Mouse (Mus musculus) liver, embryonic 13.5 days (tissue): ENCODE data around the gene Sugp1. TPM values are rescaled to one million over a fixed set of nuclear protein-coding genes. Genes with fewer than 3 reads are reported as not detected.
"Not testable (repeated sequence)": the region's sequence is repeated elsewhere in the genome, so short reads cannot be mapped to it uniquely, and the experiment has no call there.

Experiments
- ATAC-seq: fragments of 200-750 bp; cut with Nextera tagmentation; 2 replicates; pipeline ENCODE4 v1.8.0; 2017; ENCODE audit warnings: low read depth, mild to moderate bottlenecking, moderate number of reproducible peaks, moderate library complexity
- DNase-seq: peaks from one replicate; pipeline ENCODE4 v3.0.0; 2022
- H3K27ac ChIP-seq: fragments of 300-500 bp; sonication (generic); 2 replicates; pipeline ENCODE4 v1.5.1; 2015; ENCODE audit warnings: moderate library complexity, mild to moderate bottlenecking, inconsistent platforms
- H3K27me3 ChIP-seq: fragments of 300-500 bp; sonication (generic); 2 replicates; pipeline ENCODE4 v1.6.1; 2015; ENCODE audit warnings: mild to moderate bottlenecking, inconsistent platforms
- H3K36me3 ChIP-seq: fragments of 300-500 bp; sonication (generic); 2 replicates; pipeline ENCODE4 v1.6.1; 2015; ENCODE audit warnings: mild to moderate bottlenecking, inconsistent platforms
- H3K4me1 ChIP-seq: fragments of 300-500 bp; sonication (generic); replicated peaks from 2 replicates; pipeline ENCODE4 v1.6.1; 2015; ENCODE audit warnings: inconsistent platforms
- H3K4me2 ChIP-seq: fragments of 300-500 bp; sonication (generic); 2 replicates; pipeline ENCODE4 v1.6.1; 2015; ENCODE audit warnings: inconsistent platforms, mild to moderate bottlenecking, moderate library complexity
- H3K4me3 ChIP-seq: fragments of 300-500 bp; sonication (generic); replicated peaks from 2 replicates; pipeline ENCODE4 v1.5.1; 2015; ENCODE audit warnings: mild to moderate bottlenecking, inconsistent platforms
- H3K9ac ChIP-seq: fragments of 300-500 bp; sonication (generic); 2 replicates; pipeline ENCODE4 v1.6.1; 2015; ENCODE audit warnings: mild to moderate bottlenecking, inconsistent platforms
- H3K9me3 ChIP-seq: fragments of 300-500 bp; sonication (generic); replicated peaks from 2 replicates; pipeline ENCODE4 v1.6.1; 2016; ENCODE audit warnings: inconsistent platforms
- WGBS: fragments of 180-500 bp; shearing (Covaris S2); methylation state at CpG from one replicate; pipeline ENCODE4 v1.1.7; 2015; ENCODE audit not compliant: insufficient replicate concordance; 5-methylcytosine and 5-hydroxymethylcytosine counted together
- polyA plus RNA-seq: library from polyadenylated mRNA; unstranded; fragments of >200 nt; fragmentation: Nextera tagmentation; extraction: Ambion mirVana; gene quantifications from 2 replicates; pipeline ENCODE4 v1.2.1, GENCODE M21; 2015

Gene Sugp1
- polyA plus RNA-seq, result 20.2 and 21.7 TPM in 2 replicates

DNA sequence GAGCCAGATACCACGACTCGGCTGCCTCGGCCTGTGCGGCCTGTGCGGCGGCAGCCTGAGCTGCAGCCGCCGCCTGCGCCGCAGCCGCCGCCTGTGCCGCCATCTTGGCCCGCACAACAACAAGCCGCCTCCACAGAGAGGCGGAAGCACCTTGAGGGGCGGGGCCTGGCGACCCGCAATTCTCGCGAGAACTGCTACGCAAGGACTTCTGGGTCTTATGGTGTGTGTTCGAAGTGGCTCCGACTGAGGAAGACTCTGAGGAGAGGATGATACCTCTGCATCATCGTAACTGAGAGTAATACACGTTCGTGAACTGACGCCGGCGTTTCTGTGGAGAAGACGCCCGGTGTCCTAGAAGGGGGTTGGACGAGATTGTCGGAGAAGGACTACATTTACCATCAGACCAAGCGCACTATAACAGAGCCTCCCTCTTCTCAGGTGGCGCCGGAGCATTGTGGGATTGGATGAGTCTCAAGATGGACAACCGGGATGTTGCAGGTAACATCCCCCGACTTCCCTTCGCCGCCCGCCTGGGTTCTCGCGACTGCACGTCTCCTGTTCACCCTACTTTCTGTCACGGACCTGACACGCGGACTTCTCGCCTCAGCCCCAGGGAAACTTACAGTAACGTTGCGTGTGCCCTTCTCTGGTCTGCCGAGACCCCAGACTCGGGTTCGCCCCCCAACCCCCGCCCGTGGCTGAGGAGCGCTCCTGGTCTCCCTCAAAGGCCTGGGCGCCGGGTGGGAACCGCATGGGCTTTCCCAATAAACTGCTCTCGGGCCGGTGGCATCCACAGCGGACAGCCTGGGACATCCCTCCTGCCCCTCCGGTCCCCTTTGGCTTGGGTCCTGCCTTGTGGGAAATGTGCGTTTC, at the start of gene Sugp1, which contains the start of gene Mau2:
Sugp1 (plus strand) TSS at position 231 of the 873 bp plus-strand sequence.
Mau2 (minus strand) TSS at position 152 of the 873 bp plus-strand sequence.
- Histone ChIP-seq H3K9ac (peak within 1 kb of the TSS; percentile 95), H3K27me3 (no peaks in the 10 kb centered on the region), H3K4me3 (peak within 1 kb of the TSS; percentile 87), H3K4me2 (peak within 1 kb of the TSS; percentile 94), H3K9me3 (no peaks in the 10 kb centered on the region), H3K27ac (peak within 1 kb of the TSS; percentile 88), H3K36me3 (peaks cover 3% of the 10 kb centered on the region; the same call in 1 of the 2 replicates), H3K4me1 (peaks cover 58% of the 10 kb centered on the region)
- WGBS, result under 1% methylated on average over 65 of the region's 65 CpGs
- peak; percentile 96 for DNase-seq
- peak; percentile 90 for ATAC-seq

DNA sequence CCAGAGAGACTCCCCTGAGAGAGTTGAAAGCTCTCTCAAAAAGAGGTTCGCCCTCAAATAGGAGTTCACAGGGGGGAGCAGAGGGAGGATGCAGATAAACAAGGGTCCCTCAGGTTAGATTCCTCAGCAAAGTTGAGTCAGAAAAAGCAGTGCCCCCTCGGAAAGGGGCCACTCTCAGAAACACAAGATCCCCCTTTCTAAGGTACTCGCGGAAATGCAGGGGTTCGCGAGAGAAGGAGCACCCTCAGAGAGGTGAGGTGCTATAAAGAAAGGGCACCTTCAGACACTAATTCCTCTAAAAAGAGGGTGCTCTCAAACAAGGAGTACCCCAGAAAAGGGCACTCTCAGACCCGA, 47.2 kb upstream of the Sugp1 start:
- ATAC-seq, result no peak
- under 1% methylated on average over 7 of the region's 7 CpGs for WGBS
- no peaks in the 10 kb centered on the region for H3K27me3 ChIP-seq
- H3K4me2 ChIP-seq, result peak overlapping the region; percentile 92
- peaks cover 54% of the 10 kb centered on the region for H3K4me1 ChIP-seq
- H3K9me3 ChIP-seq, result no peaks in the 10 kb centered on the region
- peaks cover 26% of the 10 kb centered on the region for H3K36me3 ChIP-seq
- peak overlapping the region; percentile 97 for H3K9ac ChIP-seq
- peak overlapping the region; percentile 97 for H3K27ac ChIP-seq
- DNase-seq, result no peak
- peak overlapping the region; percentile 97 for H3K4me3 ChIP-seq

DNA sequence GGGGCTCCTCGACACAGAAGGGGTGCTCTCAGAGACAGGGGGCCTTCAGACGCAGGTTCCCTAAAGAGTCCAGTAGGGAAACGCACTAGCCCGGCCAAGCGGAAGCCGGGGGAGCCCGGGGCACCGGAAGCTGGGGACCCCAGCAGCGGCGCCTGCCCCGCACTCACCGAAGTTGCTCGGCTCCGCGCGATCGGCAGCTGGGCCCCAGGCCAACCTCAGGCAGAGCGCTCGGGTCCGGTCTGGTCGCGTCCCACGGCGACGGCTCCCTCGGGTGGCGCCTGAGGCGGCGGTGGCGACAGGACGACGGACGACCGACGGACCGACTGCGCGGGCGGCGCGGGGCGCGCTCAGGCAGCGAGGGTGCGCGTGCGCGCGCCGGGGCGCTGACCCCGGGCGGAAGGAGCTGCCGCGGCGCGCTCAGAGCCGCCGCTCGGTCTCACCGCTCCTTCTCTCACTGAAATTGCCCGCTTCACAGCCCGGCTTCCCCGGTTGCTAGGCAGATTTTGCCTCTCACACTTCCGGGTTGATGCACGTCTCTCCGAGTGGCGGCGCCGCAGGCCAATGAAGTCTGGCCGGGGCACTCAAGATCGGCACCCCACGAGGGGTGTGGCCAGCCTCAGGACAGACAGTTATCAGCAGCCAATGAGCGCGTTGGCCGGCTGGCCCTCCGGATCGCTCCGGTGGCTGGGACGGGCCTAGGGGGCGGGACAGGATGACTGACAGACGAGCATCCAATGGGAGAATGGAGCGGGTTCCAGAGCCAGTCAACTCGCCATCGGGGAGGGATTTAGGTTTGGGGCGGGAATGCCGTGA, 46.6 kb upstream of the Sugp1 start, which contains the start of gene Gatad2a:
Gatad2a (minus strand) TSS at position 609 of the 813 bp plus-strand sequence.
- Histone ChIP-seq H3K4me3 (peak within 1 kb of the TSS; percentile 97), H3K27me3 (no peaks in the 10 kb centered on the region), H3K4me1 (peaks cover 54% of the 10 kb centered on the region), H3K36me3 (peaks cover 21% of the 10 kb centered on the region), H3K27ac (peak within 1 kb of the TSS; percentile 97), H3K9me3 (no peaks in the 10 kb centered on the region), H3K9ac (peak within 1 kb of the TSS; percentile 97), H3K4me2 (peak within 1 kb of the TSS; percentile 92)
- ATAC-seq (peak; percentile 95), DNase-seq (peak; percentile 100)
- WGBS, result under 1% methylated on average over 76 of the region's 87 CpGs

DNA sequence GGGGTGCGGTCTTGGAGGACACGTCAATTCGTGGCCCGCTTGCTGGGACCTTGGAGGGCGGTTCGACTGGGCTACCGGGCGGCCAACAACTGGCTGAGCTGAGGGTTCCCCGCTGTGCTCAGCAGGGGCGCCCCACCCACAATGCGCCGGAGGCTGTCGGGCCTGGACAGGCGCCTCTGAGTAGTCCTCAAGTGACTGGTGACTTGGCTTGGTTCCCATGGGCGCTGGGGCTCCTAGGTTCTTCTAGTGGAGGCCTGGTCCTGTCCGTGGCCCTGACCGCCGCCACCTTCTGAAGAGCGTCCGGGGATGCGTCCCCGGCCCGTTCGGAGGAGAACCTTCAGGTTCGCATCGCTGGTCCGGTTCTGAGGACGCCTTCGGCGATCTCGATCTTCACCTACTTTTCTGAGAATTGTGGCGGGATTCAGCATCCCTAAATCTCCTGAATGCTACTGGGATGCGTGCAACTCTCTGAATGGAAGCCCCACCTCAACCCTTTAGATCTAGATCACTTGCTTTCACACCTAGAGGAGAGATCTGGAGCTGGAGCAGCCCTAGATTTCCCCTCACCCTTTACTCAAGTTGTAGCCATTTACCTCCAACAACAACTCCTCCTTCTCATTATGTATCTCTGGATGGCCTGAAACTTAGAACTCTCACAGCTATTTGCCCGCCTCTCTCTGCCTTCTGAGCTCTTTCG, 45.9 kb upstream of the Sugp1 start:
- Histone ChIP-seq H3K4me2 (peak overlapping the region; percentile 90), H3K4me3 (peak overlapping the region; percentile 64), H3K27ac (peak overlapping the region; percentile 93), H3K9me3 (no peaks in the 10 kb centered on the region), H3K4me1 (peaks cover 54% of the 10 kb centered on the region), H3K36me3 (peaks cover 16% of the 10 kb centered on the region), H3K9ac (peak overlapping the region; percentile 83), H3K27me3 (no peaks in the 10 kb centered on the region)
- DNase-seq, result no peak
- ATAC-seq, result no peak; the same call in 1 of the 2 replicates
- WGBS, result 5% methylated on average over 35 of the region's 35 CpGs

DNA sequence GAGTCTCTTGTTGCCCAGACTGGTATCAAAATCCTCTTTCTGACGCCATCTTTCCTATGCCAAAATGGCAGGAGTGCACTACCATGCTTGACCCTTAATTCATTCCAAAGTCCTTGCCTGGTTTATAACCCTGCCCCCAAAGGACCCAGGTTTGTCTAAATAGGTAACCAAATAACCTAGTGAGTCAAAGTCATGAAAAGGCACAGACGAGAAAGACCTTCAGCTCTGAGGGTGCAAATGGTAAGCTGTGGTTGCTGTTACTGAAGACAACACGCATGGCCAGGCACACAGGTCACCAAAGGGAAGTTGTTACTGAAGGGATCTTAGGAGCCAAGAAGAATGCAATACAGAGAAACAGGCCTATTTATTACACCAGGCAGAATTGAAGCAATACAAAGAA, 43.9 kb upstream of the Sugp1 start:
- H3K27ac ChIP-seq, result no peak overlapping the region
- H3K4me1 ChIP-seq, result peaks cover 55% of the 10 kb centered on the region
- DNase-seq (no peak), ATAC-seq (no peak)
- no peaks in the 10 kb centered on the region for H3K27me3 ChIP-seq
- no peak overlapping the region for H3K4me3 ChIP-seq
- no peaks in the 10 kb centered on the region for H3K9me3 ChIP-seq
- no peak overlapping the region for H3K4me2 ChIP-seq
- 79% methylated on average over 3 of the region's 3 CpGs for WGBS
- H3K9ac ChIP-seq, result no peak overlapping the region
- H3K36me3 ChIP-seq, result no peaks in the 10 kb centered on the region

DNA sequence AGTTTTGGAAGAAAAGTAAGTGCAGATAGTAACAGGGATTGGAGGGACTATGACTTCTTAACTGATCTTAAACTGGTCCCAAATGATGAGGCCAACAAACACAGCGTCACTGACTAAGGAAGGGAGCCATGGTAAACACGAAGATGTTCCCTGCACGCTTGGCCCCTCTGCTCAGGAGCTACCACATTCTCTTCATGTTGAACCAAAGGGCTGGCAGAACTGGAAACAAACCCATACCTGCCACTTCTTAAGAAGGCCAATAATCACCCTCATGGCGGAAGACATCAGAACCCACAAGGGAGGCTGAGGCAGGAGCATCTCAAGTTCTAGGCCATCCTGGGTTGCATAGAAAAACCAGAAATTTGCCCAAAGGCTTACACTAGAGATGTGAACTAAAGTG, 43.4 kb upstream of the Sugp1 start:
- H3K27ac ChIP-seq, result no peak overlapping the region
- H3K9me3 ChIP-seq, result no peaks in the 10 kb centered on the region
- no peak overlapping the region for H3K9ac ChIP-seq
- H3K4me3 ChIP-seq, result no peak overlapping the region
- DNase-seq (no peak), ATAC-seq (no peak)
- WGBS, result 87% methylated on average over 4 of the region's 4 CpGs
- no peak overlapping the region for H3K4me2 ChIP-seq
- peaks cover 51% of the 10 kb centered on the region for H3K4me1 ChIP-seq
- no peaks in the 10 kb centered on the region for H3K36me3 ChIP-seq
- H3K27me3 ChIP-seq, result no peaks in the 10 kb centered on the region

DNA sequence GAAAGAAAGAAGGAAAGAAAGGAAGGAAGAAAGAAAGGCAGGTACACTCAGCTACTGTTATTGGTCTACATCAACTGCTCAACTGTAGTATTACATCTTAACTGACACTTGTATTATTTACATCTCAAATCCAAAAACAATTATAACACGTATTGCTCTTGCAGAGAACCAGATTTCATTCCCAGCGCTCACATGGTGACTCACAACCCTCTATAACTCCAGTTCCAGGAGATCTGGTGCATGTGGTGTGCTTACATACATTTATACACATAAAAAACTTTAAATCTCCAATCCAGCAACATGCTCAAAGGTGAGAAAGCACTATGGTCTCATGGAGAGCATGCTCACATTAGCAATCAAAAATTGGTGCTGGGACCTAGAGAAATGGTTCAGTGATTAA, 42.4 kb upstream of the Sugp1 start:
- Histone ChIP-seq H3K4me3 (no peak overlapping the region), H3K4me2 (no peak overlapping the region), H3K4me1 (peaks cover 42% of the 10 kb centered on the region), H3K9me3 (no peaks in the 10 kb centered on the region), H3K27me3 (no peaks in the 10 kb centered on the region), H3K27ac (peak overlapping the region; percentile 88), H3K36me3 (no peaks in the 10 kb centered on the region), H3K9ac (no peak overlapping the region)
- no peak for DNase-seq
- ATAC-seq, result no peak
- 92% methylated on average over 2 of the region's 2 CpGs for WGBS

DNA sequence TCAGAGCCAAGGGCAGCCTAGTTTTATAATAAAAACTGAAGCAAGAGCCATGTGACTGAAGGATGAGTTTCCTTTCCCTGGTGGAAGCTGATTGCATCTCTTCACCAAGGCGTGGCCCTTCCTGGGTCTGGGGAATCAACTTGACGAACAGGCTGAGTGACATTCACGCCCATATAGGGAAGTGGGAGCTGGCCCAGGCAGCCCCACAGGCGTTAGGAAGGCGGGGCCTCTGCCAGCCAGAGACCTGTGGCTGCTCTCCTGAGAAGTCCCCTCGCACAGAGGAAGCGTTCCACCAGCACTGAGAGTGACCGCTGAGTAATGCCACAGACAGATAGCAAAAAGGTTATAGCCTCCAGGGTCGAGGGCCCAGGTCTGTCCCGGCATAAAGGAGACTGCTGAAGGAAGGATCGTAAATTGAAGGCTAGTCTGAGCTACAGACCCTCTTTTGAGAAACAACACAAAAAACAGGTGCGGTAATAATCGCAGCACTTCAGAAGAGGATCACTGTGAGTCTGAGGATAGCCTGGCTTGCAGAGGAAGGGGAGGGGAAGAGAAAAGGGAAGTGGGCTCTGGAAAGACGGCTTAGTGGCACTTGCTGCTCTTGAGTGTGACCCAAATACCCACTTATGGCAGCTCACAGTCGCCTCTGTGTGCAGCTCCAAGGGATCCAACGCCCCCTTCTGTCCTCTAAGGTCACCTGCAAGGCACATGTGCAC, 41.3 kb upstream of the Sugp1 start:
- DNase-seq (peak; percentile 78), ATAC-seq (peak; percentile 70)
- H3K9me3 ChIP-seq, result no peaks in the 10 kb centered on the region
- peak overlapping the region; percentile 46 for H3K4me3 ChIP-seq
- peaks cover 44% of the 10 kb centered on the region for H3K4me1 ChIP-seq
- peak overlapping the region; percentile 74 for H3K9ac ChIP-seq
- H3K27me3 ChIP-seq, result no peaks in the 10 kb centered on the region
- no peaks in the 10 kb centered on the region for H3K36me3 ChIP-seq
- under 1% methylated on average over 16 of the region's 16 CpGs for WGBS
- H3K4me2 ChIP-seq, result peak overlapping the region; percentile 73
- peak overlapping the region; percentile 88 for H3K27ac ChIP-seq

DNA sequence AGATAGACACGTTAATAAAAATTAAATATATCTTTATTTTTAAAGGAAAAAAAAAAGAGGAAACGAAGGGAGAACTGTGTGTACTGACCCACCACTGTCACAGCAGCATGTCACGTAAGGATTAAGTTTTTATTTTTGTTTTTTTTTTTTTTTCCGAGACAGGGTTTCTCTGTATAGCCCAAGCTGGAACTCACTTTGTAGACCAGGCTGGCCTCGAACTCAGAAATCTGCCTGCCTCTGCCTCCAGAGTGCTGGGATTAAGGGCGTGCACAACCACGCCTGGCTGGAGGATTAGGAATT, 40.8 kb upstream of the Sugp1 start:
- Histone ChIP-seq H3K4me2 (peak overlapping the region; percentile 73), H3K27ac (peak overlapping the region; percentile 88), H3K4me3 (peak overlapping the region; percentile 46), H3K4me1 (peaks cover 42% of the 10 kb centered on the region), H3K9ac (peak overlapping the region; percentile 74)
- H3K36me3 ChIP-seq, H3K27me3 ChIP-seq, DNase-seq, H3K9me3 ChIP-seq, ATAC-seq: not testable (repeated sequence)
- WGBS, result 21% methylated on average over 7 of the region's 7 CpGs

DNA sequence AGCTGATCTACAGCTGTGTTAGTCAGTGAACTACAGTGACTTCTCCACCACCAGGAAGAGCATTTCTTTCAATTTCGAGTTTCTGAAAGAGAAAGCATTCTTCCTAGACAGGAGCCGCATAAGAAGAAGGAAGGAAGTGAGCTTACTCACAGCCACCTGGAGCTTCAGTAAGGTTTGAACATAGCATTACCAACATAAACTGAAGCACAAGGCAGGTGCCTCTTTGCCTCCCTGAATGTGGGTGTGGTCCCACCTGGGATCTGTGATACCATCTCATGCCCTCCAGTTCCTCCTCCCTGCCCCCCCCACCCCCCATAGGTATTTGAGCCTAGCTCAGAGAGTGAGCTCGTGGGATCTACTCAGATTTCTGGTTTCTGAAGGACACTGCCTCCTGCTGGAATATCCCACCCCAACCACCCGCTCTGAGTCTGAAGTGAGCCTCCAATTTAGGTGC, 39.4 kb upstream of the Sugp1 start:
- H3K9me3 ChIP-seq, result no peaks in the 10 kb centered on the region
- H3K4me2 ChIP-seq, result no peak overlapping the region
- no peak overlapping the region for H3K4me3 ChIP-seq
- no peak overlapping the region for H3K27ac ChIP-seq
- no peaks in the 10 kb centered on the region for H3K36me3 ChIP-seq
- H3K4me1 ChIP-seq, result peaks cover 38% of the 10 kb centered on the region
- H3K9ac ChIP-seq, result no peak overlapping the region
- ATAC-seq (no peak), DNase-seq (no peak)
- H3K27me3 ChIP-seq, result no peaks in the 10 kb centered on the region
- 40% methylated on average over 4 of the region's 4 CpGs for WGBS
